Mouse (Mus musculus) ES-Bruce4 (cell line): Measurements from ENCODE around the gene Tm4sf19.

Experiments
- CTCF ChIP-seq: IDR thresholded peaks from one replicate; pipeline ENCODE4 v1.8.1; 2011; ENCODE audit warnings: low read depth, low read length
- EP300 ChIP-seq: IDR thresholded peaks from 2 replicates; pipeline ENCODE4 v1.6.1; 2011; ENCODE audit warnings: low read depth, low read length; ENCODE audit not compliant: insufficient read depth
- POLR2A ChIP-seq: IDR thresholded peaks from one replicate; pipeline ENCODE4 v1.8.1; 2011; ENCODE audit warnings: low read length; ENCODE audit not compliant: insufficient read depth

DNA sequence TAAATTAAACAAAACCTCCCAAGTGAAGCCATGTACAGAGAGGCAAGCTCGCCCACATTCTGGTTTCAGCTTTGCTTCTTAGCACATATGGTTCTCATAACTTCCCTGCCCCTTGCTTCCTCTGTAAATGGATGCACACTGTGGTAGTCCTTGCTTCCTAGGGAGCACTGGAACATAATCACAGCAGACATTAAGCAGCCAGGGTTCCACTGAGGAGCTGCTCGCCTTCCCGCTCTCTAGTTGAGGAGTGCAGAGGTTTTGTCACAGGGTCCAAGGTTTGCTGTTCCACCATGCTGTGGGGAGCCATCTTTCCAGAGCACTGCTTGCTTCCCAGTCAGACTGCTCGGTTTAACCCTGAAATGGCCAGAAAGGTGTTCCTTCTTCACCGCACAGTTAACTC lies 54.3 kb downstream of the Tm4sf19 start:
- no peak for TF ChIP-seq CTCF
- TF ChIP-seq POLR2A = no peak
- no peak for TF ChIP-seq EP300
